Mouse (Mus musculus): ENCODE data around the gene Vav2. TPM values are rescaled to one million over a fixed set of nuclear protein-coding genes. Genes with fewer than 3 reads are reported as not detected.

Vav2 gene
- total and polyA plus RNA-seq, 2 experiments from 2014 or later = 7.1 to 39.6 TPM

- ATAC-seq (no peak), DNase-seq (no peak)
- 45% methylated on average over 7 of the region's 7 CpGs for WGBS
Measured at GRCm38 (mm10) chr2:27326357-27326756, 100.5 kb downstream of the Vav2 start.

GRCm38 (mm10) chr2:27324690-27325089 is 102.1 kb downstream of the Vav2 start:
- Histone ChIP-seq H3K4me3 (ENCODE audit: low read depth, low read length) (no peak overlapping the region), H3K9ac (no peak overlapping the region), H3K4me1 (ENCODE audit: insufficient read depth) (no peaks in the 10 kb centered on the region), H3K27ac (ENCODE audit: low read depth, low read length) (no peak overlapping the region), H3K4me2 (ENCODE audit: low read depth) (no peak overlapping the region), H3K9me3 (ENCODE audit: low read length) (no peaks in the 10 kb centered on the region), H3K27me3 (ENCODE audit: insufficient read depth, low read length) (no peaks in the 10 kb centered on the region), H3K36me3 (ENCODE audit: insufficient read depth) (no peaks in the 10 kb centered on the region)
- ATAC-seq (no peak), DNase-seq (no peak)
- no peak for TF ChIP-seq CTCF (IDR thresholded peaks at IDR 0.05; ENCODE audit: low read depth)
- 18% methylated on average over 2 of the region's 2 CpGs for WGBS

More at GRCm38 (mm10) chr2:27326357-27326756, 100.5 kb downstream of the Vav2 start:
- no peaks in the 10 kb centered on the region for H3K27me3 ChIP-seq (ENCODE audit: insufficient read depth, low read length)
- no peak overlapping the region for H3K4me3 ChIP-seq (ENCODE audit: low read depth, low read length)
- H3K4me2 ChIP-seq (ENCODE audit: low read depth) = no peak overlapping the region
- no peaks in the 10 kb centered on the region for H3K36me3 ChIP-seq (ENCODE audit: insufficient read depth)
- no peaks in the 10 kb centered on the region for H3K4me1 ChIP-seq (ENCODE audit: insufficient read depth)
- no peak overlapping the region for H3K9ac ChIP-seq
- no peak for TF ChIP-seq CTCF (IDR thresholded peaks at IDR 0.05; ENCODE audit: low read depth)
- H3K9me3 ChIP-seq (ENCODE audit: low read length) = no peaks in the 10 kb centered on the region
- no peak overlapping the region for H3K27ac ChIP-seq (ENCODE audit: low read depth, low read length)

- Histone ChIP-seq H3K9ac (no peak overlapping the region), H3K27ac (ENCODE audit: low read depth, low read length) (no peak overlapping the region), H3K4me2 (ENCODE audit: low read depth) (no peak overlapping the region), H3K9me3 (ENCODE audit: low read length) (no peaks in the 10 kb centered on the region), H3K4me1 (ENCODE audit: insufficient read depth) (no peaks in the 10 kb centered on the region), H3K36me3 (ENCODE audit: insufficient read depth) (no peaks in the 10 kb centered on the region), H3K4me3 (ENCODE audit: low read depth, low read length) (no peak overlapping the region), H3K27me3 (ENCODE audit: insufficient read depth, low read length) (no peaks in the 10 kb centered on the region)
- WGBS = 16% methylated on average over 6 of the region's 6 CpGs
- peak; percentile 20 for DNase-seq
- peak; percentile 53 for ATAC-seq
- no peak for TF ChIP-seq CTCF (IDR thresholded peaks at IDR 0.05; ENCODE audit: low read depth)
Measured at GRCm38 (mm10) chr2:27321431-27321875, 105.4 kb downstream of the Vav2 start.

GRCm38 (mm10) chr2:27320820-27321219 is 106.0 kb downstream of the Vav2 start:
- H3K27me3 ChIP-seq (ENCODE audit: insufficient read depth, low read length) = no peaks in the 10 kb centered on the region
- no peak for TF ChIP-seq CTCF (IDR thresholded peaks at IDR 0.05; ENCODE audit: low read depth)

DNA sequence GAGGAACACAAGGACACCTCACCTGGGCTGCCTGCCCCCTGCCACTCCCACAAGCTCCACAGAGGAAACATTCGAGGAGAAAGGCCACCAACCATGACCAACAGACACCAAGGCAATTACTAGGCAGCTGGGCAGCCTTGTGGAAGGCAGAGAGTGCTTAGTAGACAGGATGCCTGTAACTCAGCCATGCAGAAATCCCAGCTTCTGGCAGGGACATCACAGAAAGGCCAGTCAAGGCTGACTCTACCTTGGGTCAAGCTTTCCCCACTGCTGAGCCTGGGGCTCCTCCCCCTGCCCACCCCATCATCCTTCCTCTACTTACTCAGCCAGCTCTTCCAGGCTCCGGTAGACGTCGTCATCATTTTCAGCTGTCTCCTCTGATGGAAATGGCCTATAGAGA is 108.2 kb downstream of the Vav2 start:
- H3K4me2 ChIP-seq (ENCODE audit: low read depth) = no peak overlapping the region
- no peak for TF ChIP-seq CTCF (IDR thresholded peaks at IDR 0.05; ENCODE audit: low read depth)
- 61% methylated on average over 4 of the region's 4 CpGs for WGBS
- H3K36me3 ChIP-seq (ENCODE audit: insufficient read depth) = no peaks in the 10 kb centered on the region
- ATAC-seq (no peak), DNase-seq (no peak)
- no peak overlapping the region for H3K9ac ChIP-seq
- no peak overlapping the region for H3K4me3 ChIP-seq (ENCODE audit: low read depth, low read length)
- no peak overlapping the region for H3K27ac ChIP-seq (ENCODE audit: low read depth, low read length)
- H3K27me3 ChIP-seq (ENCODE audit: insufficient read depth, low read length) = no peaks in the 10 kb centered on the region
- peaks cover 8% of the 10 kb centered on the region; the same call in 1 of the 2 replicates for H3K4me1 ChIP-seq (ENCODE audit: insufficient read depth)
- no peaks in the 10 kb centered on the region for H3K9me3 ChIP-seq (ENCODE audit: low read length)

More at GRCm38 (mm10) chr2:27320820-27321219, 106.0 kb downstream of the Vav2 start:
- Histone ChIP-seq H3K9me3 (ENCODE audit: low read length) (no peaks in the 10 kb centered on the region), H3K4me2 (ENCODE audit: low read depth) (no peak overlapping the region), H3K4me1 (ENCODE audit: insufficient read depth) (no peaks in the 10 kb centered on the region), H3K36me3 (ENCODE audit: insufficient read depth) (no peaks in the 10 kb centered on the region), H3K27ac (ENCODE audit: low read depth, low read length) (no peak overlapping the region), H3K4me3 (ENCODE audit: low read depth, low read length) (no peak overlapping the region), H3K9ac (no peak overlapping the region)
- DNase-seq = no peak
- whole genome bisulfite sequencing = 59% methylated on average over 8 of the region's 8 CpGs
- no peak for ATAC-seq

GRCm38 (mm10) chr2:27318197-27318596 is 108.6 kb downstream of the Vav2 start:
- no peak overlapping the region for H3K4me3 ChIP-seq (ENCODE audit: low read depth, low read length)
- 60% methylated on average over 1 of the region's 1 CpGs for WGBS
- H3K4me2 ChIP-seq (ENCODE audit: low read depth) = no peak overlapping the region
- no peak for DNase-seq
- no peaks in the 10 kb centered on the region for H3K36me3 ChIP-seq (ENCODE audit: insufficient read depth)
- H3K9ac ChIP-seq = no peak overlapping the region
- ATAC-seq = no peak
- H3K27me3 ChIP-seq (ENCODE audit: insufficient read depth, low read length) = no peaks in the 10 kb centered on the region
- H3K9me3 ChIP-seq (ENCODE audit: low read length) = no peaks in the 10 kb centered on the region
- TF ChIP-seq CTCF (IDR thresholded peaks at IDR 0.05; ENCODE audit: low read depth) = no peak
- H3K27ac ChIP-seq (ENCODE audit: low read depth, low read length) = no peak overlapping the region
- H3K4me1 ChIP-seq (ENCODE audit: insufficient read depth) = peaks cover 8% of the 10 kb centered on the region; the same call in 1 of the 2 replicates

GRCm38 (mm10) chr2:27316167-27316566 is 110.7 kb downstream of the Vav2 start:
- ATAC-seq = no peak
- H3K9me3 ChIP-seq (ENCODE audit: low read length) = no peaks in the 10 kb centered on the region
- no peaks in the 10 kb centered on the region for H3K36me3 ChIP-seq (ENCODE audit: insufficient read depth)
- no peak overlapping the region for H3K9ac ChIP-seq
- no peak overlapping the region for H3K4me3 ChIP-seq (ENCODE audit: low read depth, low read length)
- no peak overlapping the region for H3K27ac ChIP-seq (ENCODE audit: low read depth, low read length)
- H3K27me3 ChIP-seq (ENCODE audit: insufficient read depth, low read length) = no peaks in the 10 kb centered on the region
- peaks cover 8% of the 10 kb centered on the region; the same call in 1 of the 2 replicates for H3K4me1 ChIP-seq (ENCODE audit: insufficient read depth)
- no peak overlapping the region for H3K4me2 ChIP-seq (ENCODE audit: low read depth)
- no peak for TF ChIP-seq CTCF (IDR thresholded peaks at IDR 0.05; ENCODE audit: low read depth)
- no peak for DNase-seq
- WGBS = 82% methylated on average over 5 of the region's 5 CpGs

Data from forebrain, postnatal 0 days (tissue).